Mouse (Mus musculus) retina, adult 2 months (tissue): ENCODE measurements around the gene Selplg.
"Not testable (repeated sequence)": the region's sequence is repeated elsewhere in the genome, so short reads cannot be mapped to it uniquely, and the experiment has no call there.

Source experiments
- DNase-seq: peaks from one replicate; pipeline ENCODE4 v3.0.0-alpha.2; 2012; ENCODE audit warnings: low read depth, low spot score

Selplg gene

DNA sequence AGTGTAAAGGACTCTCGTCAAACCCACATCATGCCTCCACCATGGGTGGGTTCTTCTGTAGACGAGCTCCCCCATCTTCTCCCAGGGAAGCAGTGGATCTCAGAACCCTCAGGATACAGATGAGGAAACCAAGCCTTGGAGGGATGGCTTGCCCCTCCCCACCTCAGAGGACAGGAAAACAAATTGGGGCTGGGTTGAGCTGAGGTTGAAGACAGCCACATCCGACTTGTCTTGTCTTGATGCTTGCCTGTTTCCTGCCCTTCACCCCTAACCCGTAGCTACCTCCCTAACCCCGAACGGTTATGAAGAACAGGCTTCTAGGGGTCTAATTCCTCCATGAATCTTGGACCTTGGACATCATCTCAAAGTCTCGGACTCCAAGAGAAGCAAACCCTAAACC, 6.9 kb downstream of the Selplg start:
- no peak for DNase-seq

- DNase-seq = no peak
Observed at GRCm38 (mm10) chr5:113824228-113824627, 8.2 kb downstream of the Selplg start.

DNA sequence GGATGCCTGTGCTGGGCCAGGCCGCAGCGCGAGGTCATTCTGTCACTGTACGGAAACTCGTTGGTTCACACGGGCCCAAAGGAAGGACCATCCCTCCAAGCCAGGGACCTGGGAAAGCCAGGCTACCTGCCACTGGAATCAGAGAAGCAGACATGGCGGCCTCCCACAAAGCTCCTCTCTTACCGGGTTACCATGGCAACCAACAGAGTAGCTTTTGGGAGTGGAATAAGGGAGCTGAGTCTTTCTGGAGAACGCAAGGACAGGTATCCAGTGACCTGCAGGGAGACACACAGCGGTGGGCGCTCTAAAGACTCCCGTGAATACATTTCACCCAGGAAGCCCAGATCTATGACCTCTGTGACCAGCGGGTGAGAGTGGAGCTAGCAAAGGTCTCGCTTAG, 13.9 kb downstream of the Selplg start:
- no peak for DNase-seq

GRCm38 (mm10) chr5:113815638-113816152, 16.7 kb downstream of the Selplg start:
- peak; percentile 44 for DNase-seq

DNA sequence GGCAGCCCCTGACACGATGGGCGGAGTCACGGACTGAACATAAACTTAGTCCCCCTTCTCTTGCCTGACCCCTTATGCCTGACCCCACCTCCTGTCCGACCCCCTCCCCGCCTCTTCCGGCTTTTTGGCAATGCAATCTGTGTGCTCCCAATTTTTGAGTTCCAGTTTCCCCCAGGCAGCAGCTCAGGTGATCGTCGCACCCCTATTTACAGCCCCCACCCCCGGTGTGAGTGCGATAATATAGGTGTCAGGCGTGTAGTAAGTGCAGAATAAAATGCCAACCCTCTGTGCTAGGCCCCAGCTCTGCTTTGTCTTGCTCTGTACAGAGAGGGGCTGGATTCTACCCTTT, 17.4 kb downstream of the Selplg start:
- no peak for DNase-seq

- no peak for DNase-seq
Observed at GRCm38 (mm10) chr5:113814111-113815040, 18.1 kb downstream of the Selplg start.

DNA sequence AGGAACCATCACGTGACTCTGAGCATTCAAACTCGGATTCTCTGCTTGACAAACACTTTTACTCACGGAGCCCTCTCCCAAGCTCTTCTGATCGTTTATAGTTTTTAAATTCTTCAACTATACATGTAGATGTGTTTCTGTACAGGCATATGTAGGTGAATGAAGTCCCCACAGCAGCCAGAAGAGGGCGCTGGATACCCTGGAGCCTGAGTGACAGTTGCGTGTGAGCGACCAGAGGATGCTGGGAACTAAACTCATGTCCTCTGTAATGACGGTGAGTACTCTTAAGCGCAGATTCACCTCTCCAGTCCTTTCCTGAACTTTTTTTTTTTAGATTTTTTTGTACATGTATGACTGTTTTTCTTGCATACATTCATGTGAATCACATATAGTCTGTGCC, 18.8 kb downstream of the Selplg start:
- DNase-seq = no peak

- no peak for DNase-seq
Observed at GRCm38 (mm10) chr5:113812638-113813037, 19.8 kb downstream of the Selplg start.

DNA sequence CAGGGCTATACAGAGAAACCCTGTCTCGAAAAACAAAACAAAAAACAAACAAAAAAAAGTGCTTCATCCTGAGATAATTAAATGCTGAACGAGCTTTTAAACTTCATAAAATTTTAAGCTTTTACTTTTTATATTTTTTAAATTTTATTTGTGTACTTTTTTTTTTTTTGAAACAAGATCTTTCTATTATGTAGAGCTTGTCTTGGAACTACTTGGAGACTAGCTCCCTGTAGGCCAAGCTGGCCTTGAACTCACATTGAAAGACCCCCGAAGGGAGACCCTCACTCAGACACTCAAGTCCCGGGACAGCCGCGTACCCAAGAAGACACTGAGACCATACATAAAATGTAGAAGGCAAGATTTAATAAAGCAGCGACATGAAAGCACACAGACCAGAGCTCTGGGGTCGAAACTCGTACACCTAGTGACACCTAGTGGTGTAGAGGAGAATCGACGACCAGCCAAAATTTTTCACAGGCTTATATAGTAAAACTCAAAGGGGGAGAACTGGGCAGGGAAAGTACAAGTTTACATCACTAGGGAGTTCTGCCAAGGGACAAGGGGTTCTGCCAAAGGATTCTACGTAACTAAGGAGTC, 20.5 kb downstream of the Selplg start:
- DNase-seq = not testable (repeated sequence)

DNA sequence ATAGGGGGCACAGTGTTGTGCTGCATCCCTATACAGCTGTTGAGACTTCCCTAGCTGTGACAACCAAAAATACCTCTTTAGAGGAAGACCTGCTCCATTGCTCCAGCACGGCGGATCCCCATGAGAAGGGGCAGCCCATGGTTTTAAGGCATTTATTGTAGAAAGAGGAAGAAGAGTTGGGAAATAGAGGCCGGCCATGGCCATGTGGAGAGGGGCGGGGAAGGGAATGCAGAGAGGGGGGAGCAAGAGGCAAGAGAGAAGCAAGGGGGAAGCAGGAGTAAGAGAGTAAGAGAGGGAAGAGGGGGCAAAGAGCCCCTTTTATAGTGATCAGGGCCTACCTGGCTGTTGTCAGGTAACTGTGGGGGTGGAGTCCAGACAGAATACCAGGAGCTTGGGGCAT, 22.3 kb downstream of the Selplg start:
- no peak for DNase-seq

DNA sequence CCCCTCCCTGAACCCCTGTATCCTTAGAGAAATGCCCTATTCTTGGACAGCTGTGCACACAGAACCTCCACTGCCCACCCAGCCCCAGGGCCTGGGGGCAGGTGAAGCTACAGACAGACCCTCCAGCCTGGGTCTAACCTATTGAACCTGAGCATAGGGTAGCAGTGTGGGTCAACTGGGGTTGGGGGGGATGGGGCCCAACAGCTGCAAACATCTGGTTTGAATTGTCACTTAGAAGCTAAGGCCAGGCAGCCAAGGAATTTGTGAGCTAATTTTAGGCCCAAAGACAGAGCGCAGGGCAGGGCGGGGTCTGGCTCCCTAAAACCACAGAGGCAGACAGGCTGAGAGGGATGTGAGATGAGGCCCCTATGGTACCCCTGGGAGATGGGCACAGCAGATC, 24.3 kb downstream of the Selplg start:
- DNase-seq = no peak

DNA sequence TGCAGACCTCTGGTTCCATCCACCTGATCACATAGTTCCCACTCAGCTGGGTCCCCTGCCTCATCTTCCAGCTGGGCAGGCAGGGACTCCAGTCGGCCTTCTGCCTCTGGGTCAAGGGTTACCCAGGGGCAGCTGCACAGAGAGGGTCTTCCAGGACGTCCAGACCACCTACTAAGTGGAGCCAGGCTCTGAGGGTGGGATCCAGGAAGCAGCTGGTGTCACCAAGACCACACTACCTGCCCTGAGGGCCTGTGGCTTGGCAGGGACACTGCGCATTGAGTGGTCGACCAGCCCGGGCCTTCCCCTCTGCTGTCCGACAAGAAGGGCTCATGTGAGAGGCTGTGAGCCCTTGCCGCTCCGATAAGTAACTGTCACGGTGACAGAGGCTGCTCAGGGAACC, 24.7 kb downstream of the Selplg start:
- no peak for DNase-seq

- no peak for DNase-seq
Observed at GRCm38 (mm10) chr5:113806414-113806813, 26.0 kb downstream of the Selplg start.

- no peak for DNase-seq
Observed at GRCm38 (mm10) chr5:113805301-113805700, 27.1 kb downstream of the Selplg start.

DNA sequence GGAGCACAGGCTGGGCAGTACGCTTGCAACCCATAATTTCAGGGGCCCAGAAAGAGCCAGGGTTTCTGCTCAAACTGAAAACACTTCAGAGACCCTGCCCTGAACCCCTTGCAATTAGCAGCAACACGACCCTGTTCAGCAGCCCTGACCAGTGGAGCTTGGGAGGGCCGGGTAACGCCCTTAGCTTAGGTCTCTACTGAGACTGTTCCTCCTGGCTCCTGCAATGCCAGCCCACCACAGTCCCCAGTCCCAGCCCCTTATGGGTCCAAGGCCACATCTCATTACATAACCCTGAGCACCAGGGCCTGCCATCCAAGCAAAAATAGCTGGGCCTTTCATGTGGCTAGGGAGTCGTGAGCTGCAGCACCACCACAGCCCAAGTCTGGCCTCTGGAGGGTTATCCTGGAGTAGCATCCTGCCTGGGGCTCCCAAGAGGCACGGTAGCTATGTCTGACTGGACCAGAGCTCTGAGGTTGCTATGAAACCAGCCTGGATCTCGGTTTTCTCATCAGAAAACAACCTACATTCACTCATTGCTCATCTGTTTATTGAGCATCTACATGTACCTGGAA, 28.0 kb downstream of the Selplg start:
- DNase-seq = no peak

DNA sequence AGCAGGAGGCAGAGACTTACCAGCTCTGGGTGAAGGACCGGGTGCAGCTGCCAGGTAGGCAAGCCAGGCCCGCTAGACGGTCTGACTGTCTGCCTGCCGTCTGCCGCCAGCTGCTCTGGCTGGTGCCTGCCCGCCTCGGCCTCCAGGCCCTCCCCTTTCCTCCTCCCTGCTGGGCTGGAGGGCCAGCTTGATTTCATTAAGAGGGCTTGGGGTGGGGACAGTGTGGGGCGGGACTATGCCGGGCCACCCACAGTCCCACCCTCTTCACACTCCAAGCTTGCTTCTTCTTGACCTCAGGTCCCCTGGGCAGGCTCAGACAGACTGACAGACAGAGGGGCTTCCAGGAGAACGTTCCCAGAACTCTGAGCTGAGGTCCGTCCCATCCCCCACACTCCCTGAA, 32.2 kb downstream of the Selplg start, which contains the start of gene Tmem119:
Gene Tmem119, minus strand, starts transcription at position 237 of the 400 bp plus-strand sequence.
- DNase-seq = no peak

DNA sequence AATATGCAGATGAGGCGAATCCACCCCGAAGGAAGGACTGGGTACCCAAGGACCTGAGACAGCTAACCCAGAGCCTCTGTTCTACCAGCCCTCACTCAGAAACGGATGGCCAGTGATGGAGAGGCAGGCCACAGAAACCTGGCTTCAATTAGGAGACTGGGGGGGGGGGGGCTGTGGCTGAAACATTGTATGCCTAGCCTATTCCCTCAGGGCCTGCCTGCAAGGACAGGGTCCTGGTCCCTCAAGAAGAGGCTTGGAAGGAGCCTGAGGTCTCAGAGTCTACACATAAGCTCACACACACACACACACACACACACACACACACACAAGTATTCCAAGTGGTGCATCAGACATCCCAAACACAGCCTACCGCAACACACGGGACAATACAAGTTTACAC, 32.8 kb downstream of the Selplg start:
- DNase-seq = no peak

GRCm38 (mm10) chr5:113798525-113798924, 33.9 kb downstream of the Selplg start:
- no peak for DNase-seq

DNA sequence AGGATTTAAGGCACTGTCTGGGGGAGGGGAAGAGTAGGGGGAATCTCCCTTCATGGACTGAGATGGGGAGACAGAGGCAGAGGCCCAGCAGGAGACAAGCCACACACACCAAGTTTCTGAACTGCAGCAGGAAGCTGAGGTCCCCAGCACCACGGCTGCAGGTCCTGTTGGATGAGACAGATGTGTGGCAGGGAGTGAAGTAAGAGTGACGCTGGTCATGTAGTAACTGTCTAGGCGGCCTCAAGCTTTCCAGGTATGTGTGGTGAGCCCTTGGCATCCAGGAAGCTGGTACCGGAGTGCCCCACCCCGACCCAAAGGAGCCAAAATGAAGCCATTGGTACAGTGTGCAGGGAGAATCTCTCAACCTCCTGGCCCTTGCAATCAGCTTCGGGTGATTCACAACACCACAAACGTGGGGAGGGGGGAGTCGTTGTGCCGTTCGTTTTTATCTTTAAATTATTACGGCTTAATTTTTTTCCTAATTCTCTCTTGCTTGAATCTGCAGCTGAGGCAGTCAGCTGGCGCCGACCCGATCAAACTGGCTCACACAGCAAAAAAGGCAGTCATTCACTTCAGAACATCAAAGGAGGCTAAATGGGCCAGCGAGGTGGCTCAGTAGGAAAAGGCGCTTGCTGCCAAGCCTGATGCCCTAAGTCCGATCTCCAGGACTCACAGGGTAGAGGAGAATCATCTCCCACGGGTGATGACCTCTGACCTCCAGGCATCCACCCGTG, 35.1 kb downstream of the Selplg start:
- no peak for DNase-seq

GRCm38 (mm10) chr5:113796401-113797148, 35.9 kb downstream of the Selplg start:
- no peak for DNase-seq
